Mouse (Mus musculus): ENCODE results near the gene Card11. TPM values are rescaled to one million over a fixed set of nuclear protein-coding genes. Genes with fewer than 3 reads are reported as not detected.

The Card11 gene
- polyA plus RNA-seq, 1 experiment from 2014 or later: 0.57 TPM

GRCm38 (mm10) chr5:140962945-140963344 lies 37.4 kb downstream of the Card11 start:
- H3K4me3 ChIP-seq (ENCODE audit: low read depth, low read length): no peak overlapping the region
- H3K4me2 ChIP-seq (ENCODE audit: low read length): no peak overlapping the region
- no peaks in the 10 kb centered on the region for H3K36me3 ChIP-seq (ENCODE audit: control insufficient read depth, insufficient read depth, low read length)
- ATAC-seq (replicated peaks; ENCODE audit: low FRiP score, low TSS enrichment, low read depth) (no peak), DNase-seq (ENCODE audit: low spot score) (no peak)
- H3K9me3 ChIP-seq (ENCODE audit: control insufficient read depth, low read length): no peaks in the 10 kb centered on the region
- no peak overlapping the region for H3K27ac ChIP-seq (ENCODE audit: low read depth)
- 47% methylated on average over 9 of the region's 9 CpGs for WGBS
- no peak overlapping the region for H3K9ac ChIP-seq (ENCODE audit: low read length)
- no peaks in the 10 kb centered on the region; the same call in 1 of the 2 replicates for H3K4me1 ChIP-seq (replicated peaks; ENCODE audit: control insufficient read depth, insufficient read depth, low read length)
- H3K27me3 ChIP-seq (replicated peaks; ENCODE audit: control insufficient read depth, insufficient read depth, low read length): no peaks in the 10 kb centered on the region

GRCm38 (mm10) chr5:140960732-140961131 lies 39.6 kb downstream of the Card11 start:
- Histone ChIP-seq H3K9ac (ENCODE audit: low read length) (no peak overlapping the region), H3K4me3 (ENCODE audit: low read depth, low read length) (no peak overlapping the region), H3K4me1 (replicated peaks; ENCODE audit: control insufficient read depth, insufficient read depth, low read length) (no peaks in the 10 kb centered on the region; the same call in 1 of the 2 replicates), H3K27me3 (replicated peaks; ENCODE audit: control insufficient read depth, insufficient read depth, low read length) (no peaks in the 10 kb centered on the region), H3K36me3 (ENCODE audit: control insufficient read depth, insufficient read depth, low read length) (no peaks in the 10 kb centered on the region), H3K9me3 (ENCODE audit: control insufficient read depth, low read length) (no peaks in the 10 kb centered on the region), H3K4me2 (ENCODE audit: low read length) (no peak overlapping the region), H3K27ac (ENCODE audit: low read depth) (no peak overlapping the region)
- ATAC-seq (replicated peaks; ENCODE audit: low FRiP score, low TSS enrichment, low read depth): no peak
- DNase-seq (ENCODE audit: low spot score): no peak
- 84% methylated on average over 6 of the region's 6 CpGs for WGBS

GRCm38 (mm10) chr5:140959160-140959559 lies 41.2 kb downstream of the Card11 start:
- WGBS: 73% methylated on average over 6 of the region's 6 CpGs
- H3K4me1 ChIP-seq (replicated peaks; ENCODE audit: control insufficient read depth, insufficient read depth, low read length): no peaks in the 10 kb centered on the region
- no peak overlapping the region for H3K4me3 ChIP-seq (ENCODE audit: low read depth, low read length)
- no peak overlapping the region for H3K27ac ChIP-seq (ENCODE audit: low read depth)
- DNase-seq (ENCODE audit: low spot score) (no peak), ATAC-seq (replicated peaks; ENCODE audit: low FRiP score, low TSS enrichment, low read depth) (no peak)
- no peaks in the 10 kb centered on the region for H3K9me3 ChIP-seq (ENCODE audit: control insufficient read depth, low read length)
- H3K4me2 ChIP-seq (ENCODE audit: low read length): no peak overlapping the region
- H3K9ac ChIP-seq (ENCODE audit: low read length): no peak overlapping the region
- no peaks in the 10 kb centered on the region for H3K27me3 ChIP-seq (replicated peaks; ENCODE audit: control insufficient read depth, insufficient read depth, low read length)
- H3K36me3 ChIP-seq (ENCODE audit: control insufficient read depth, insufficient read depth, low read length): no peaks in the 10 kb centered on the region

GRCm38 (mm10) chr5:140957106-140957505 lies 43.3 kb downstream of the Card11 start:
- no peak overlapping the region for H3K4me2 ChIP-seq (ENCODE audit: low read length)
- no peaks in the 10 kb centered on the region for H3K4me1 ChIP-seq (replicated peaks; ENCODE audit: control insufficient read depth, insufficient read depth, low read length)
- H3K36me3 ChIP-seq (ENCODE audit: control insufficient read depth, insufficient read depth, low read length): no peaks in the 10 kb centered on the region
- ATAC-seq (replicated peaks; ENCODE audit: low FRiP score, low TSS enrichment, low read depth): no peak
- WGBS: 91% methylated on average over 4 of the region's 4 CpGs
- H3K9me3 ChIP-seq (ENCODE audit: control insufficient read depth, low read length): no peaks in the 10 kb centered on the region
- no peak overlapping the region for H3K9ac ChIP-seq (ENCODE audit: low read length)
- no peak overlapping the region for H3K4me3 ChIP-seq (ENCODE audit: low read depth, low read length)
- H3K27ac ChIP-seq (ENCODE audit: low read depth): no peak overlapping the region
- H3K27me3 ChIP-seq (replicated peaks; ENCODE audit: control insufficient read depth, insufficient read depth, low read length): no peaks in the 10 kb centered on the region
- no peak for DNase-seq (ENCODE audit: low spot score)

GRCm38 (mm10) chr5:140955666-140956065 lies 44.7 kb downstream of the Card11 start:
- DNase-seq (ENCODE audit: low spot score): no peak
- H3K9me3 ChIP-seq (ENCODE audit: control insufficient read depth, low read length): no peaks in the 10 kb centered on the region
- WGBS: 100% methylated on average over 1 of the region's 1 CpGs
- H3K4me3 ChIP-seq (ENCODE audit: low read depth, low read length): no peak overlapping the region
- H3K27ac ChIP-seq (ENCODE audit: low read depth): no peak overlapping the region
- no peaks in the 10 kb centered on the region for H3K36me3 ChIP-seq (ENCODE audit: control insufficient read depth, insufficient read depth, low read length)
- no peak overlapping the region for H3K4me2 ChIP-seq (ENCODE audit: low read length)
- H3K27me3 ChIP-seq (replicated peaks; ENCODE audit: control insufficient read depth, insufficient read depth, low read length): no peaks in the 10 kb centered on the region
- ATAC-seq (replicated peaks; ENCODE audit: low FRiP score, low TSS enrichment, low read depth): no peak
- no peak overlapping the region for H3K9ac ChIP-seq (ENCODE audit: low read length)
- H3K4me1 ChIP-seq (replicated peaks; ENCODE audit: control insufficient read depth, insufficient read depth, low read length): no peaks in the 10 kb centered on the region

GRCm38 (mm10) chr5:140951801-140952200 lies 48.6 kb downstream of the Card11 start:
- H3K4me2 ChIP-seq (ENCODE audit: low read length): no peak overlapping the region
- ATAC-seq (replicated peaks; ENCODE audit: low FRiP score, low TSS enrichment, low read depth) (no peak), DNase-seq (ENCODE audit: low spot score) (no peak)
- H3K27ac ChIP-seq (ENCODE audit: low read depth): no peak overlapping the region
- H3K4me3 ChIP-seq (ENCODE audit: low read depth, low read length): no peak overlapping the region
- H3K27me3 ChIP-seq (replicated peaks; ENCODE audit: control insufficient read depth, insufficient read depth, low read length): no peaks in the 10 kb centered on the region
- H3K9ac ChIP-seq (ENCODE audit: low read length): no peak overlapping the region
- no peaks in the 10 kb centered on the region for H3K9me3 ChIP-seq (ENCODE audit: control insufficient read depth, low read length)
- H3K36me3 ChIP-seq (ENCODE audit: control insufficient read depth, insufficient read depth, low read length): no peaks in the 10 kb centered on the region
- no peaks in the 10 kb centered on the region for H3K4me1 ChIP-seq (replicated peaks; ENCODE audit: control insufficient read depth, insufficient read depth, low read length)
- WGBS: 84% methylated on average over 5 of the region's 5 CpGs

- no peaks in the 10 kb centered on the region for H3K4me1 ChIP-seq (replicated peaks; ENCODE audit: control insufficient read depth, insufficient read depth, low read length)
Measured at GRCm38 (mm10) chr5:140948009-140948408, 52.4 kb downstream of the Card11 start.

GRCm38 (mm10) chr5:140946034-140946433 lies 54.3 kb downstream of the Card11 start:
- WGBS: 78% methylated on average over 6 of the region's 6 CpGs
- ATAC-seq (replicated peaks; ENCODE audit: low FRiP score, low TSS enrichment, low read depth): no peak
- Histone ChIP-seq H3K27ac (ENCODE audit: low read depth) (no peak overlapping the region), H3K9me3 (ENCODE audit: control insufficient read depth, low read length) (no peaks in the 10 kb centered on the region), H3K9ac (ENCODE audit: low read length) (no peak overlapping the region), H3K27me3 (replicated peaks; ENCODE audit: control insufficient read depth, insufficient read depth, low read length) (no peaks in the 10 kb centered on the region), H3K4me3 (ENCODE audit: low read depth, low read length) (no peak overlapping the region), H3K36me3 (ENCODE audit: control insufficient read depth, insufficient read depth, low read length) (no peaks in the 10 kb centered on the region), H3K4me1 (replicated peaks; ENCODE audit: control insufficient read depth, insufficient read depth, low read length) (no peaks in the 10 kb centered on the region), H3K4me2 (ENCODE audit: low read length) (no peak overlapping the region)
- DNase-seq (ENCODE audit: low spot score): no peak

More at GRCm38 (mm10) chr5:140948009-140948408, 52.4 kb downstream of the Card11 start:
- H3K4me2 ChIP-seq (ENCODE audit: low read length): no peak overlapping the region
- H3K27me3 ChIP-seq (replicated peaks; ENCODE audit: control insufficient read depth, insufficient read depth, low read length): no peaks in the 10 kb centered on the region
- 73% methylated on average over 10 of the region's 10 CpGs for WGBS
- H3K9ac ChIP-seq (ENCODE audit: low read length): no peak overlapping the region
- H3K27ac ChIP-seq (ENCODE audit: low read depth): no peak overlapping the region
- ATAC-seq (replicated peaks; ENCODE audit: low FRiP score, low TSS enrichment, low read depth) (no peak), DNase-seq (ENCODE audit: low spot score) (no peak)
- H3K4me3 ChIP-seq (ENCODE audit: low read depth, low read length): no peak overlapping the region
- no peaks in the 10 kb centered on the region for H3K9me3 ChIP-seq (ENCODE audit: control insufficient read depth, low read length)
- H3K36me3 ChIP-seq (ENCODE audit: control insufficient read depth, insufficient read depth, low read length): no peaks in the 10 kb centered on the region

- H3K36me3 ChIP-seq (ENCODE audit: control insufficient read depth, insufficient read depth, low read length): no peaks in the 10 kb centered on the region
- no peaks in the 10 kb centered on the region for H3K9me3 ChIP-seq (ENCODE audit: control insufficient read depth, low read length)
- 73% methylated on average over 18 of the region's 18 CpGs for WGBS
- no peak for ATAC-seq (replicated peaks; ENCODE audit: low FRiP score, low TSS enrichment, low read depth)
- no peaks in the 10 kb centered on the region for H3K4me1 ChIP-seq (replicated peaks; ENCODE audit: control insufficient read depth, insufficient read depth, low read length)
- no peak overlapping the region for H3K9ac ChIP-seq (ENCODE audit: low read length)
- H3K27me3 ChIP-seq (replicated peaks; ENCODE audit: control insufficient read depth, insufficient read depth, low read length): no peaks in the 10 kb centered on the region
- H3K4me2 ChIP-seq (ENCODE audit: low read length): no peak overlapping the region
- H3K4me3 ChIP-seq (ENCODE audit: low read depth, low read length): no peak overlapping the region
- H3K27ac ChIP-seq (ENCODE audit: low read depth): no peak overlapping the region
- DNase-seq (ENCODE audit: low spot score): no peak
Measured at GRCm38 (mm10) chr5:140944382-140945125, 55.8 kb downstream of the Card11 start.
